Mouse (Mus musculus) thymus, adult 18-20 months (tissue): Measurements from ENCODE around the gene Gm13420.
A peak's percentile ranks its signal among the peaks of the same experiment; 100 is the strongest.
"Not testable (repeated sequence)": the region's sequence is repeated elsewhere in the genome, so short reads cannot be mapped to it uniquely, and the experiment has no call there.

Experiments
- DNase-seq, 2 experiments: peaks; one replicate each; pipeline ENCODE4 v3.0.0; 2022; ENCODE audit warnings: mixed read lengths in 2 of 2

The Gm13420 gene

DNA sequence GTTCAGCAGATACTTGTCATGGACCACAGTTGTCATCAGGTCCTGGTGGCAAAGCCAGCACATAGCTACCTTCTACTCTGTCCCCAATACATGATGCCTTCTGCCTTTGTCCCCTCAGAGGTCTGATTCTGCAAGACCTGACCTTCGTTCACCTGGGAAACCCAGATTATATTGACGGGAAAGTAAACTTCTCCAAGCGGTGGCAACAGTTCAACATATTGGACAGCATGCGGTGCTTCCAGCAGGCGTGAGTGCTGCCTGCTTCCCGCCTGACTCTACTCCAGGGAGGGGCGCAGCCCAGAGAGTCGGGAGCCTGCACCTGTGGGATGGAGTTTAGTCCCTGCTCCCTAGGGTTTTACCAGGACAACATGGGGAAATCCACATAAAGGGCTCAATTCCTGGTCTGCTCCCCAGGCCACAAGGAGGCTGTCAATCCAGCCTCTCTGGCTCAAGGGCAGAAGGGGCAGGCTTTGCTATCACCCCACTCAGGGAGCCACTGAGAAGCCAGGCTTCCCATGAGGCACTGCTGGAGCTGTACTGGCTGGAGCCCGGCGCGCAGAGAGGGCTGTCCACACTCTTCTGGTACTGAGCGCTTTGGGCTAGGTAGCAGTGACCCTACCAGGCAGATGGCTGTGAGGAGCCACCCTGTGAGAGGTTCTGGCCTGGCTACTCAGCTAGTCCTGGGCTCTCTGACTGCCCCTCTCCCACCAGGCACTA, 14.1 kb downstream of the Gm13420 start:
- no peak for DNase-seq

DNA sequence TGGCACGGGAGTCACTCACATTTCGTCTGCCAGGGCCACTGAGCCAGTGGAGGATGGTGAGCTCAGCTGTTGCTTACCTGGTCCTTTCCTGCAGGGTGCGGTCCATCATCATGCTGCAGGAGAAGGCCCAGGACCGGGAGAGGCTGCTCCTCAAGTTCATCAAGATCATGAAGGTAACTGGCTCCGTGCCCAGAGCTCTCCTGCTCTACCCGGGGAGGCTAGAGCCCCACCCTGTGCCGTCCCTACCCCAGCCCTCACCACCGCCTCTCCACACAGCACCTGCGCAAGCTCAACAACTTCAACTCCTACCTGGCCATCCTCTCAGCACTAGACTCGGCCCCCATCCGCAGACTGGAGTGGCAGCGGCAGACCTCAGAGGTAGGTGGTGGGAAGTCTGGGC, 15.8 kb downstream of the Gm13420 start:
- DNase-seq: no peak

DNA sequence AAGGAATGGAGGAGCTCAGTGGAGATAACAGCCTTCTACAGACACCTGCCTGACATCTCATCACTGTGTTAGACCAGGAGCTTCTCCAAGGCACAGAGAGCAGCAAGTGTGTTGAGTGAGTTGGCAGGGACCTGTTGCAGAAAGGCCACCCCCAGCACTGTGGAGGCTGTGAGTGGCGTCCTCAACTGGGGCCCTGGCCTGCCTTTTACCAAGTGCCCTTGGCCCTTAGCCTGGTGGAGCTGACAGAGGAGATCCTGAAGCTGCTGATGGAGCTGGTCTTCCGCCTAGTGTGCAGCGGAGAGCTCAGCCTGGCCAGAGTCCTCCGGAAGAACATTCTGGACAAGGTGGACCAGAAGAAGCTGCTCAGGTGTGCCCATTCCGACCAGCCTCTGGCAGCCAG, 18.1 kb downstream of the Gm13420 start:
- no peak for DNase-seq

DNA sequence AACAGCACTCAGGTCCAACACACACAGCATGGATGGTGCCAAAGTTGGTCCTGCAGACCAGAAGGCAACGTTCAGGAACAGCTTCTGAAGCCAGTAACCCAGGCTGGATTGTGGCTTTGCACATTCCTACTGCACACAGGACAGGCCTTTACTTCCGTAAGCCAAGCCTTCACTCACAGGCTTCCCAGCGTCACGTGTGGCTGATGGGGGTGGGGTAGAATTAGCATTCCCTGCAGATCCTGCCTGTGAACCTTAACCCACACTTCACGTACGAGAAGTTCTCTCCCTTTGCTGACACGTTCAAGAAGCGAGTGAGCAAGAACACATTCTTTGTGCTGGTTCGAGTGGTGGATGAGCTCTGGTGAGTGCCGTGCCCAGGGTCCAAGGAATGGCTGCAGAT, 18.9 kb downstream of the Gm13420 start:
- no peak for DNase-seq

DNA sequence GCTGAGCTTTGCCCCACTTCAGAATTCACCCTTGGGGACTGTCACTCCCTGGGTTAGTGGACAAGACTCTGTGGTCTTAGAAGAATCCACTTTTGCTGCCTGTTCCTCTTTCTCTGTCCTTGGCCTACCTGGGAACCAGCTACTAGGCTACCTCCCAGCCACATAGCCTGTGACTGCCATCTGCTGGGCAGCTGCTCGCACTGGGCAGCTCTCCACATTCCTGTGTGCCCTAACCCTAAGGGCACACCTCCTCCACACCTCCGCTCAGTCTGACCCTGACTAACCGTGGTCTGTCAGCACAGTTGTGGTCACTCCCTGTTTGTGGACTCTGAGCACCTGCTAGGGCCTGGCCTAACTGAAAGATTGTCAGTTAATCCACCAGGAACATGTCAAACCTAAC, 19.9 kb downstream of the Gm13420 start:
- peak in 1 of 2 experiments; percentile 30 for DNase-seq

DNA sequence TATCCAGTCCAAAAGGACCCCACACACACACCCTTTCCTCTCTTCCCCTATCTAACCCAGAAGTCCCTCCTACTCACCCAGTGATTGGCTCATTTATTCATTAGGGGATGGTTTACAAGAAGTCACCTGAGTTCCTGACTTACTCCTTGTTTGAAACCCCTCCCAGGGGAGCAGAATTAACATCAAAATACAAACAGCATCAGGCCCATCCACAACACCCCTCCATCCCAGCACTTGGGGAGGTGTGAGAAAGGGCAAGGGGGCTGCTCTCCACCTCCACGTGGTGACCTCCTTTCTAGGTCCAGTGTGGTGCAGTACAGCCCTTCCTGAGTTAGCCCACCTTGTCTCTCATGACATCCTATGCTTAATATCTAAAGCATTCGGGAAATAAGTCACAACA, 22.0 kb downstream of the Gm13420 start:
- DNase-seq: no peak

DNA sequence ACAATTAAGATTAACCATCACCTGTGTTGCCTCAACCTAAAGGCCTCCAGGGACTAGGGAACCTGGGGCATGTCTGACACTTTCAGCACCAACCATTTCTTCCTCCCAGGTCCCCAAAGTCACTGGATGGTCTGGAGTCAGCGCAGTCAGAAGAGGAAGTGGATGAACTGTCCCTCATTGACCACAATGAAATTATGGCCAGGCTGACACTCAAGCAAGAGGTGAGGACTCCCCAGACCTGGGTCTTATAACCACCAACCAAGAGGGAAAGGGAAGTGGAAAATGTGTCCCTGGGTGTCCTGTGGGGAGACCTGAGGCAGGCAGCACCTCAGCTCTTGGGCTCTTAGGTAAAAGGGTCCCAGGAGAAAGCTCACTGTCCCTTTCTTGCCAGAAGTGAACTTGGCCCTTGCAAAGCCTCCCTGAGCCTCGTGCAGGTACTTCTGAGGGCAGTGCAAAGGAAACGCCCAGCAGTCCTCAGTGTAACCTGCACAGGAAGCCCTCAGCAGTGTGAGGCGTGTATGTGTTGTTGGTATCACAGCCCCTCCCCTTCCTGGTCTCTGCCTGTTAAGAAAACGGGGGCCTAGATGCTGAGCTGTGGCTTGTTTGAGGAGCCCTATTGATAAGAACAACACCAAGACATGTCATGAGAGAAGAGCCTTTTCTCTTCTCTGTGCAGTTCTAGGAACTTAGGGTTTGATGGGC, 26.7 kb downstream of the Gm13420 start:
- DNase-seq: peak in 1 of 2 experiments; percentile 35

DNA sequence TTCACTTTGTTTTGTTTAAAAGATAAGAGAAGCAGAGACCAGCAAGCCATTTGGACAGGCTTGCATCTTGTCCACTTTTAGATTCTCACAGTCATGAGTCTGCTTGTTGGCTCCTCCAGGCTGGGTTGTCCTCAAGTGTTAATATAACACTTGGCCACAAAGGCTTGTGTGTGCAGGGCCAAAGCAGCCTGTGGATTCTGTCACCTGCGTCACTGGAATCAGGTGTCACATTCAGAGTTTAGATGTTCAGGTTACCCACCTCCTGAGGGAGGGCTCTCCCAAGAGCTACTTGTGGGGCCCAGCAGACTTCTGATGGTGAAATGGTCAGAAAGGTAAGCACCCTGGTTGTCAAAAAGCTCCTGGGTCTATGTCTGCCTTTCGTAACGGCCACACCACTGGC, 28.4 kb downstream of the Gm13420 start:
- no peak for DNase-seq

DNA sequence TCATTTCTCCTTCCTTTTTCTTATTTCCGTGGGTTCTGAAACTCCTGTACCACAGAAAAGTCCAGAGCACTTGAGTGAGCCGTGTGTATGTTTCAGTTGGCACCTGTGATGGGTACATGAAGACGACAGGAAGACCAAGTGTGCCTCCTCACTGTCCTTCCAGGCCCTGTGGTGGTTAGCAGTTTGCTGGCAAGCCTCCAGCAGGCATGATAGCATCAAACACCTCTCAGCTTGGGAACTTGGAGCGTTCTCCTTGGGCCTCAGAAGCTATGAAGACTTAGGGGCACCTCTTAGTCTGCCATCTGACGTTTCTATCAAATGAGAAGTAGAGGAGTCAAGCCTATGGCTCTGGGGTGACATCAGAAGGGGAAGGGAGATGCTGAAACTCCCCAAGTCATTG, 32.9 kb downstream of the Gm13420 start:
- DNase-seq: peak; percentile 34 to 42

DNA sequence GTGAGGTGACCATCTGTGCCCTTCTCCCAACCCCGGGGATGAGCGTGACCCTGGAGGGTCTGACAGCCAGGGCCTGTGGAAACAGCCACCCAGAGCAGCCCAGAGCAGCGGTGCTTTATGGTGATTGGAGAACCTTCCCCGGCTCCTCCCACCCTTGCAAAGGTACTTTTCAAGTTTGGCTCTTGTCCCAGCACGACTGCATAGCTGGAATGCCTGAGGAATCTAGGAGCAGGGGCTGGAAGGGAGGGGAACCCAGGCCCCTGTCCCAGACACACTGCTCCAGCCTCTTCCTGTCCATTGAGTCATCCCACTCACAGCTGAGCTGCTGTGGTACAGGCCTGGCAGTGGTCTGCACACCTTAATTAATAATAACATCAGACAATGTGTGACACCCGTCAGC, 34.8 kb downstream of the Gm13420 start:
- no peak for DNase-seq

DNA sequence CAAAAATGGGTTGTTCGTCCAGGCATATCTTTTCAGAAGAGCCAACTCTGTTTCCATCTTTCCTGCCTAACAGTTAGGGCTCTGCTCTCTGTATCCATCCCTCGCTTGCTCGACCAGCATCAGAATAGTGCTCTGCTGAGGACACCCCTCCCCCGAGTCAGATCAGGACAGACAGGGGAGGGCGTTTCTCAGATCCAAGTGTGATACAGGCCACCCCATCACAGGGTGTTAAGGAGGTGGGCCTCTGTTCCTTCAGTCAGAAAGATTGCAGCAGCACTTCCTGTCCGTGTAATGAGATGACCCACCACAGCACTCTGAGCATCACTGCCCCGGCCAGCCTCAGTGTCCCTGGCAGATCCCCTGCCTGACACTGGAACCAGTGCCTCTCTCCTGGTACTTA, 35.3 kb downstream of the Gm13420 start:
- DNase-seq: no peak

DNA sequence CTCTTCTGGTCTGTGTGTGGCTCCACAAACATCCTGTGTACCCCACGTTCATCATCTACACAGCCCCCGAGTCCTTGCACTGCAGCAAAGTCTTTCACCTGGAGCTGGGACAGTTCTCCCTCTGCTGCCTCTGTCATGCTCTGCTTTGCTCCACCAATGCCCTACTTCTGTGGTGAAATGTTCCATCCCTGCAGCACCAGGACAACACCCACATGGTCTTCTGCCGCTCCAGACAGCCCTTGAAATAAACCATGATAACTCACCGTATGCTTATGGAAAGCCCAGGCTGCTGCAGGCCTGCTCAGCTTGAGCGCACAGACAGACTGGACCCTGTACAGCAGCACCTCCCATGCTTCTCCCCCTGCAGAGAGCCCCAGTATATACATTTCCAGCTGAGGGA, 37.4 kb downstream of the Gm13420 start:
- DNase-seq: no peak

DNA sequence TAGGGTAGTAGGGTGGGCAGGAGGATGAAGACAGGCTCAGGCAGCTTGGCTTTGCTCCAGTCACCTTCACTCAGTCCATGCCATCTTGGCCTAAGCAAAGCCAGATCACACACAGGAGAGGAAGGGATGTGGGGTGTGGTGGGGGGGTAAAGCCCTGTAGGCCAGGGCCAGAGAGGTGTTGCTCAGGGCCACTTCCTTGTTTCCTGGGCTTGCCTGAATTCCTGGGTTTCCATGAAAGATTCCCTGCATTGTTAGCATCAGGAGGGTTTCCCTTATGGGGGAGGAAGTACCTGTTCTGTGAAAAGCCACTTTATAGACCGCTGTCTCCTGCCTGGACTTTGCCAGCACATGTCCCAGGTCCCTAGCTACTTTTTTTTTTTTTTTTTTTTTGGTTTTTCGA, 38.0 kb downstream of the Gm13420 start:
- no peak for DNase-seq

DNA sequence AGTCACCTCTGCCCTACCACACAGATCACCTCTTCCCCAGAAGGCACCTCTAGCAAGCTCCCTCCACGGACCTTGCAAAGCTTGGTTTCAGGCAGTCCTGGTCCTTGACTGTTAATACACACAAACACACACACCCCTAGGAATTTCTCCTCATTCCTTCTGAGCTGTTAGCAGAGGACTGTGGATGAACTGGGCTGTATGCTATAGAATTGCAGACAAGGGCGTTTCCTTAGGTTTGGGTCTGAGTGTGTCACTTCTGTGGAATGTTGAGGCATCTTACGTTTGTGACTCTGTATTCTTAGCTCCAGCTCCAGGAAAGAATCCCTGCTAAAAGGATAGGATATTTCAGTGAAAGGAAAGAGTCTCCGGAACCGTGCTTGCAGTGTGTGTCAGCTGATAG, 39.6 kb downstream of the Gm13420 start:
- no peak for DNase-seq

DNA sequence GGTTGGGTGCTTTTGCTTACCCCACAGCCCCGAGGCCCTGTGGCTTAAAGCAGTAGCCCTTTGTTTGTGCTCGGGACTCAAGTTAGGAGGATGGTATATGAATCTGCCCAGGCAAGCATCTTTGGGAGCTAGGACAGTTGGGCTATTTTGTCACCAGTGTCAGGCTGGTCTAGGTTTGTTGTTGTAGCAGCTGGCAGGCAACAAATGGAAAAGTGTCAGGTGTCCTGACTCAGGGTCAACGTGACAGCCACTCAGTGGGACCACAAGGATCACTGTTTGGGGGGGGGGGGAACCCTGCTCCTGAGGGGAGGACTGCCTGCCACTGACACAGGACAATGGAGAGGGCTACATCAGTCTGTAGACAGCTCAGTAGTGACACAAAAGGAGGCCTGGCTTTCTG, 40.4 kb downstream of the Gm13420 start:
- no peak for DNase-seq

DNA sequence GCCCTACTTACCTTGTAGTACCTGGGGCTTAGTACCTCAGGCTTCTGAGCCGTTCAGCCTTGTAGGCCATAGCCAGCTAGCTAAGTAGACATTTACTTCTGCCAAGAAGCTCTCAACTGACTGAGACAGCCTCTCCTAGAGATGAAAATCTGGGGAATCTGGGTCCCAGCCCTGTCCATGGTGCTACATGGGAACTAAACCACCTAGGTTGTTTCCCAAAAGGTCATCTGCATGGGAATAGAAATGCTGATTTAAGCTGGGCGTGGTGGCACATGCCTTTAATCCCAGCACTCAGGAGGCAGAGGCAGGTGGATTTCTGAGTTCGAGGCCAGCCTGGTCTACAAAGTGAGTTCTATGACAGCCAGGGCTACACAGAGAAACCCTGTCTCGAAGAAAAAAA, 43.3 kb downstream of the Gm13420 start:
- not testable (repeated sequence) for DNase-seq

DNA sequence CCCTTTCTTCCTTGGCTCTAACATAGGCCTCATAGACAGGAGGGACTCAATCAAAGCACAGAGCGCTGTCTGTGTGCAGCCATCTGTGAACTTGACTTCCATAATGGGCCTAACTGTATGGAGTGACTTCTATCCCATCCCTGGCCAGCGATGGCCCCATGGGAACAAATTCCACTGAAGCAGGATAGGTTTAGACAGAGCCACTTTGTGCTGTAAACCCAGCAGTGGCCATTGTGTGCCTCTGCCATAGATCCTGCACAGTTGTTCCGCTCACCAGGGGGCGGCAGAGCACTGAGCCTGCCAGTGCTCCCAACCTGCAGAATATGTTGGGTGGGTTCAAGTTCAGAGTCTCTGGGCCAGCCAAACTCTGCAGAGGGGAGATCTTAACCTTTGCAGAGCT, 43.8 kb downstream of the Gm13420 start:
- peak; percentile 15 to 26 for DNase-seq

DNA sequence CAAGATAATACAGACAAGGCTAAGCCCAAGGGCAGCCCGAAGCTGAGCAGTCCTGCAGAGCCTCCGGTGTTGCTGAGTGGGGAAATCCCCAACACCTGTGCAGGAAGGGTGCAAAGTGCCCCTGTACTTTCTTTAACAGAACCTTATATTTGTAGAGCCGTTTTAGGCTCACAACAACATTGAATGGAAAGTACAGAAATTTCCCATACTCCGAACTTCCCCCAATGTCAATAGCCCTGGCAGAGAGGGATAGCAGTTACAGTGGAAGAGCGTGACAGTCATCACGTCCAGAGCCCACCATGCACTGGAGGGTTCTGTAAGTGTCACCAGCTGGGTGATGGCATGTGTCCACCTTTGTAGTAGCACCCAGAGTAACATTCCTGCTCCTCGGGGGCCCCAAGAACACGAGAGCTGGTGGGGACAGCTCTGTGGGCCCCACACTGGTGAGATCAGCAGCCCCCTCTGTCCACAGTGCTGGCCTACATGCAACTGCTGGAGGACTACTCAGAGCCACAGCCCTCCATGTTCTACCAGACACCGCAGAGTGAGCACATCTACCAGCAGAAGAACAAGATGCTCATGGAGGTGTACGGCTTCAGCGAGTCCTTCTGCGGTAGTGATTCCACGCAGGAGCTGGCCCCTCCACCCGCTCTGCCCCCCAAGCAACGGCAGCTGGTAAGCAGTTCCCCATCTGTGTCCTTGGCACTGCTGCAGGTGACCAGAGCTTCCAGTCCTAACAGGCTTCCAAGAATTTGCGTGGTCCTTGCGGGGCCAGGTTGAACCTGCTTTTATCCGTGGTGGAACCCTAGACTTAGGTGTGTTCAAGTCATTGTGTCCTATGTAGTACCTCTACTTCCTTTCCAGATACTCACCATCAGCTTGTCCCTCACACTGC, 44.5 kb downstream of the Gm13420 start:
- no peak for DNase-seq

DNA sequence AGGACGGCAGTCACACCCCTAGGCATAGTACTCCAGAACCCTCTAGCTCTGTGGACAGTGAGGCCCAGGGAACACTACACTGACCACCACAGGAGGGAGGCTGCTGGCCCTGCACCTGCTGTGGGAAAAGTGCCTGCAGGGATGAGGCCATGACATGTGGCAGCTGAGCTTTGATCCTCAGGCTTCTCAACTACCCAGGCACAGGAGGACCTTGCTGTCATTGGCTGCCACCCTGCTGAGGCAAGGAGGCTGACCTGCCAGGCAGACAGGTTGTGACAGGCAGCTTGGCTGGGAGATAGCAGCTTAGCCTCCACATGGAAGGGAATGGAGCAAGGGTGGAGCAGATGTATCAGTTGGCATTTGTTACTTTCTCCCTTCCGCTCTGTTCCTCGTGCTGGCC, 46.0 kb downstream of the Gm13420 start:
- DNase-seq: no peak

DNA sequence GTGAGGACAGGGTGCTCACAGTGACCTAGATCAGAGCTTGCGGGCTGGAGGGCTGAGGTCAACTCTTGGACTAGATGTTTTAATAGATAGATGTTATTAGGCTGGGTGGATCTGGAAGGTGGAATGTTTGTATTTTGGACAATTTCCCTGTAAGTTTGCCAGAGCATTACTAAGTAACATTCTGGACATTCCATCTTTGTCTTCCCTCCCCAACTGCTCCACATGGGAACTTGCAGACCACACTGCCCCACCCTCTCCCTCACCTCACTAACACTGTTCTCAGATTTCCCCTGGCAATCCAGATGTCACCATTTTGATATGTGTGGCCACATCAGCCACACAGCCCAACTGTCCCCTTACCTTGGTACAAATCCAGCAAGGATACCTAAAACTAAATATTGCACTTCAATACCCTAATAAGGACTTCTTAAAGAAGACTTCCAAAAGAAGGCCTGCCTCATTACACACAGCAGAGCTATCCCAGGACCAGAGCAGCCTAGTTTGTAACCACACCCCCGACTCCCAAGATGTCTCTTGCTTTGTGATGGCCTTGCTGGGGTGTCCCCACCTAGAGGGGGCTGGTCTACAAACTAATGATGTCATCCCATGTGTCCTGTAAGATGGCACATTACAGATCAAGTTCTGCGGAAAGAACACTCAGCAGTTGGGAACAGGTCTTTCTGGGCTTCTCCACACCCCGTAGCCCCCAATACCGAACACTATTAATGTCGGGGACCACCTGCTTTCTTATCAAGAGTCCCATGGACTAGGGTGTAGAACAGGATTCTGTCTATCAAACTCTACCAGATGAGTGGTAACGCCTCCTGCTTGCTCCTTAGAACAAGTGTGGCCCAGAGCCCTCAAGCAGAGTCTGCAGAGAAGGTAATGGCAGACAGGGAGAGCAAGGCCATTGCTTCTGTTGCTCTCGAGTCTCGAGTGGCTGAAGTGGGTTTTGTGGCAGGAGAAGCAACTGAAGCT, 48.1 kb downstream of the Gm13420 start:
- no peak for DNase-seq

DNA sequence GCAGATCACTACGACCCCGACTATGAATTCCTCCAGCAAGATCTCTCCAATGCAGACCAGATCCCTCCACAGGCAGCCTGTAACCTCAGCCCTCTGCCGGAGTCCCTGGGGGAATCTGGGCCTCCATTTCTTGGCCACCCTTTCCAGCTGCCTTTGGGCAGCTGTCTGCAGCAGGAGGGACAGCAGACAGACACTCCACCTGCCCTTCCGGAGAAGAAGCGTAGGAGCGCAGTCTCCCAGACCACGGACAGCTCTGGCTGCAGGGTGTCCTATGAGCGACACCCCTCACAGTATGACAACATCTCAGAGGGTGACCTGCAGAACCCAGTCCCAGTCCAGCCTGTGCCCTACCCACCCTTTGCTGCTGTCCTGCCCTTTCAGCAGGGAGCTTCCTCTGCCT, 49.3 kb downstream of the Gm13420 start:
- no peak for DNase-seq

DNA sequence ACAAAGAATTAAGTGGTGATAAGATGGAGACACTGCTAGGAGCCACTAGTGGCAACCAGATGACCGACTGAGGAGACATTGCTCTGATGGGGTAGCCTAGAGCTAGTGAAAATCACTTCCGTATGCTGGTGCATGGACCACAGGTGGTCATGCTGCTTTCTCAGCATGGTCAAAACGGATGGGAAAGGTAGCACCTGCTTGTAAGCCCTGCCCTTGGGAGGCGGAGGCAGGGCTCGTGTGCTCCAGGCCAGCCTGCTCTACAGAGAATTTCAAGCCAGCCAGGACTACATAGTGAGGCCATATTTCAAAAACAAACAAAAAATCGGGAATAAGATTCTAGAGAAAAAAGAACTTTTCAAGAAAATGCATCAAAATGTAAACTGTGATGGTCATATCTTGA, 50.1 kb downstream of the Gm13420 start:
- DNase-seq: no peak
